Mouse (Mus musculus) ES-Bruce4 (cell line): ENCODE measurements at regions not wholly inside any gene's neighbourhood (a gene's known extent, or its start where the extent isn't known, plus 50 kb on each side); places are given as distances from the start of the nearest gene placed in this dataset.
A peak's percentile ranks its signal among the peaks of the same experiment; 100 is the strongest.

ENCODE experiments used
- H3K27ac ChIP-seq: 2 replicates; pipeline ENCODE4 v1.5.1; 2012; ENCODE audit warnings: low read length, inconsistent platforms; ENCODE audit not compliant: insufficient read depth
- H3K27me3 ChIP-seq: 2 replicates; pipeline ENCODE4 v1.6.1; 2012; ENCODE audit warnings: mild to moderate bottlenecking, low read length, inconsistent platforms; ENCODE audit not compliant: control insufficient read depth, poor library complexity, insufficient read depth, severe bottlenecking
- H3K36me3 ChIP-seq: 2 replicates; pipeline ENCODE4 v1.6.1; 2012; ENCODE audit warnings: inconsistent platforms, mild to moderate bottlenecking, low read length, moderate library complexity; ENCODE audit not compliant: control insufficient read depth, poor library complexity, insufficient read depth, severe bottlenecking
- H3K4me1 ChIP-seq: one replicate; pipeline ENCODE4 v1.8.1; 2011; ENCODE audit warnings: low read length; ENCODE audit not compliant: control insufficient read depth, insufficient read depth
- H3K4me3 ChIP-seq: 2 replicates; pipeline ENCODE4 v1.5.1; 2011; ENCODE audit warnings: low read depth, mild to moderate bottlenecking, low read length
- H3K9ac ChIP-seq: 2 replicates; pipeline ENCODE4 v1.6.1; 2012; ENCODE audit warnings: low read depth, mild to moderate bottlenecking, inconsistent platforms; ENCODE audit not compliant: poor library complexity, severe bottlenecking
- H3K9me3 ChIP-seq: replicated peaks from 2 replicates; pipeline ENCODE4 v1.6.1; 2012; ENCODE audit warnings: mild to moderate bottlenecking, low read length, inconsistent platforms; ENCODE audit not compliant: control insufficient read depth, poor library complexity, insufficient read depth, severe bottlenecking
- CTCF ChIP-seq: IDR thresholded peaks from one replicate; pipeline ENCODE4 v1.8.1; 2011; ENCODE audit warnings: low read depth, low read length
- EP300 ChIP-seq: IDR thresholded peaks from 2 replicates; pipeline ENCODE4 v1.6.1; 2011; ENCODE audit warnings: low read depth, low read length; ENCODE audit not compliant: insufficient read depth
- POLR2A ChIP-seq: IDR thresholded peaks from one replicate; pipeline ENCODE4 v1.8.1; 2011; ENCODE audit warnings: low read length; ENCODE audit not compliant: insufficient read depth

GRCm38 (mm10) chr12:39526535-39527215 lies 511.1 kb downstream of the Arl4a start:
- TF ChIP-seq EP300 (no peak), CTCF (no peak), POLR2A (no peak)
- H3K27me3 ChIP-seq: no peaks in the 10 kb centered on the region
- no peak overlapping the region for H3K27ac ChIP-seq
- no peak overlapping the region for H3K9ac ChIP-seq
- H3K36me3 ChIP-seq: no peaks in the 10 kb centered on the region
- no peak overlapping the region for H3K4me3 ChIP-seq
- no peaks in the 10 kb centered on the region for H3K9me3 ChIP-seq
- no peaks in the 10 kb centered on the region for H3K4me1 ChIP-seq

DNA sequence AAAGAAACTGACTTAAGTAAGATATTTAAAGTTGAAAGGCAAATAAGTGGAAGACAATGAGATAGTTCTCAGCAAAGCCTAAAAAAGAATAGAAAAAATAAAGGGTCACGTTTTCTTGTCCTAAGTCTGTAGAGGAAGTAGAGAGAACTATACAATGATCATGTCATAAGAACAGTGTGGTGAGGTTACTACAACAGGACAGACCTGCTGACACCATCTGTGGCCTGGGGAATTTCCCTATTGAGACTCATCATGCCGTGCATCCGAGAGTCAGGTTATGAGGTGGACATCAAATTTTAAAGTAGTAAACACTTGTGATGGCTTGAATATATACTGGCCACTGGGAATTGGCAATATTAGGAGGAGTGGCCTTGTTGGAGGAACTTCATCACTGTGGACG lies 522.1 kb downstream of the Arl4a start:
- H3K9me3 ChIP-seq: no peaks in the 10 kb centered on the region
- TF ChIP-seq EP300: no peak
- TF ChIP-seq CTCF: no peak
- no peak for TF ChIP-seq POLR2A
- no peak overlapping the region for H3K9ac ChIP-seq
- no peaks in the 10 kb centered on the region for H3K27me3 ChIP-seq
- H3K4me1 ChIP-seq: no peaks in the 10 kb centered on the region
- no peak overlapping the region for H3K27ac ChIP-seq
- H3K36me3 ChIP-seq: no peaks in the 10 kb centered on the region
- H3K4me3 ChIP-seq: no peak overlapping the region

DNA sequence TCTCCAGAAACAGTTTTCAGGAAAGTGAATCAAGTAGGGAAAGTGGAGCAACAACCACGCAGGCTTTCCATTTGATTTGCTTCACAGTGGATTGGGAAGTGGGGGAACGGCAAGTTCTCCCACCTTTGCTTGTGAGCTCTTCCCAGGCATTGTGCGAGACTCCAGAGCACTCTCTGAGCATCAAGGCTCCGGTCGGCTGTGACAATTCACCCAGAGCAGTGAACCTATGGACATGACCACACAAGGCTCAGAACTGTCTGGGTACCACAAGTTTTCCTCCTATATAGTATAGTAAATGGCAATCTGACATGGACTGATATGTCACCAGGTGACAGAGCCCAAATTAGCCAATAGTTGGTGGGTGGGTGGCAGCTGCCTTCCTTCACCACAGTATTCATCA lies 527.0 kb downstream of the Arl4a start:
- TF ChIP-seq EP300: no peak
- no peak for TF ChIP-seq CTCF
- no peak for TF ChIP-seq POLR2A
- no peaks in the 10 kb centered on the region for H3K27me3 ChIP-seq
- no peak overlapping the region for H3K27ac ChIP-seq
- no peaks in the 10 kb centered on the region for H3K36me3 ChIP-seq
- no peaks in the 10 kb centered on the region for H3K4me1 ChIP-seq
- no peak overlapping the region for H3K9ac ChIP-seq
- H3K4me3 ChIP-seq: no peak overlapping the region
- H3K9me3 ChIP-seq: no peaks in the 10 kb centered on the region

DNA sequence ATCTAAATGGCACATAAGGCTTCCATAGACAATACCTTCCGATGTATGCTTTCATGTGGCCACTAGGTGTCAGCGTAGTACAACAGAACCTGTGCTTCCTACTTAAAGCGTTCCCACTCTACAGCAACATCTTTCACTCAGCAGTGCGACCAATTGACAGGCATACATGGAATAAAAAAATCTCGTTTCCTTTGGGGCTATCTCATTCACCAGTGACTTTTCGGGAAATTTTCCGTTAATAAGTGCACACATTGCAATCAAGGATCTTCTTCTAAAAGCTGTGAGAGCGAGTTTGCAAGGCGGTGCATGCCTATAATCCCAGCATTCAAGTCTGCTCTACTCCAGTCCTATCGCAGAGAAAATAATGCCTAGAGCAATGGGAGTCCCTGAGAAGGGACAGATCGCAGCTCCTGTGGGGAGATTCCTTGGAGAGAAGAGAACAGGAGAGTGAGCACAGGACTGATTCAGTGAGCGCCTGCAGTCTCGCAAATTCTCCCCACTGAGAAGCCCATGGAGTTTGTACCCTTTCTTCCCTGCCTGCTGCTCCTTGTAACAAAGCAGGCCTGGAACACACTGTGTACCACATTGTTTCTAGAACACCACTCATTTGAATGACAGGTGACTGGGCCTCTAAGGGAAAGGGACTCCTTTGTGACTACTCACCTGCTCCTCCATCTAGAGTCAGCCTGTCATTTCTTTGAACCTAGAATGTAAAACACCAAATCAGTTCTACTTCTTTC lies 527.6 kb downstream of the Arl4a start:
- no peak overlapping the region for H3K27ac ChIP-seq
- TF ChIP-seq CTCF (peak; percentile 15), POLR2A (no peak)
- no peak overlapping the region for H3K4me3 ChIP-seq

GRCm38 (mm10) chr12:39496203-39496602 lies 541.6 kb downstream of the Arl4a start:
- no peak for TF ChIP-seq CTCF
- TF ChIP-seq EP300: no peak
- no peak for TF ChIP-seq POLR2A
- Histone ChIP-seq H3K4me3 (no peak overlapping the region), H3K27ac (no peak overlapping the region), H3K9ac (no peak overlapping the region), H3K27me3 (no peaks in the 10 kb centered on the region), H3K9me3 (peaks cover 3% of the 10 kb centered on the region), H3K36me3 (no peaks in the 10 kb centered on the region), H3K4me1 (no peaks in the 10 kb centered on the region)

More for the DNA sequence above, 527.6 kb downstream of the Arl4a start:
- no peak overlapping the region for H3K9ac ChIP-seq
- H3K36me3 ChIP-seq: no peaks in the 10 kb centered on the region
- no peaks in the 10 kb centered on the region for H3K27me3 ChIP-seq
- no peaks in the 10 kb centered on the region for H3K4me1 ChIP-seq
- H3K9me3 ChIP-seq: no peaks in the 10 kb centered on the region

DNA sequence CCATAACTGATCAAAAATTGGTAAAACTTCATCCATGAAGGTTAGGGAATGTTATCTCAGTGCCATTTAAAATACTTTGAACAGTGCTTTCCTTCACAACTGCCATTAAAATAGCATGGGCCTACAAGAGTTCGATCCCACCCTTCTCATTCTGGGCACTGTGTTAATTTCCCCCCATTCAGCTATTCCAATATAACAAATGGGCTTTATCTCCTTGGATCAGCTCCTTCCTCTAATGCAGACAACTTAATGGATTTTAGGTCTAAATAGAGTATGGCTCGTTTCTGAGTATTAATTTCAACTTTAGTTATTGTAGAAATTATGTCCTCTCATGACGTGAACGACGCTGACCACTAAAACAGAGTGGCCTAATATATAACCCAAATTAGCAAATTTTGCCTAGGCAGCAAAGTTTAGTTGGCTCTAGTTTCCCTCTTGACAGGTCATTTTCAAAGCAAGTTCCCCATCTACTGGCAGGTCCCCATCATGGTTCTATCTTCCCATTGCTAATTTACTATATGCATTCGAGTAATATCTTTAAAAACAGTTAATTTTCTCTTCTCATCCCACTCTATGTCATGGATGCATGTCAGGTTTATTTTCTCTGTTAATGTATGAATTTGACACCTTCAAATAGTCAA lies 544.1 kb downstream of the Arl4a start:
- Histone ChIP-seq H3K9ac (no peak overlapping the region), H3K36me3 (no peaks in the 10 kb centered on the region), H3K4me1 (no peaks in the 10 kb centered on the region), H3K4me3 (no peak overlapping the region), H3K27ac (no peak overlapping the region), H3K9me3 (peaks cover 3% of the 10 kb centered on the region), H3K27me3 (no peaks in the 10 kb centered on the region)
- no peak for TF ChIP-seq CTCF
- no peak for TF ChIP-seq EP300
- TF ChIP-seq POLR2A: no peak
